Mouse (Mus musculus) forebrain, embryonic 13.5 days (tissue): ENCODE results near the gene Exoc4. TPM values are rescaled to one million over a fixed set of nuclear protein-coding genes. Genes with fewer than 3 reads are reported as not detected.
A peak's percentile ranks its signal among the peaks of the same experiment; 100 is the strongest.

Experiments
- ATAC-seq: fragments of 200-750 bp; cut with Nextera tagmentation; 2 replicates; pipeline ENCODE4 v1.8.0; 2017
- H3K27ac ChIP-seq: fragments of 300-500 bp; sonication (generic); 2 replicates; pipeline ENCODE4 v1.5.1; 2015; ENCODE audit warnings: inconsistent platforms, mild to moderate bottlenecking, moderate library complexity
- H3K27me3 ChIP-seq: fragments of 300-500 bp; sonication (generic); 2 replicates; pipeline ENCODE4 v1.6.1; 2015; ENCODE audit warnings: mild to moderate bottlenecking, inconsistent platforms
- H3K36me3 ChIP-seq: fragments of 300-500 bp; sonication (generic); 2 replicates; pipeline ENCODE4 v1.6.1; 2015; ENCODE audit warnings: mild to moderate bottlenecking, inconsistent platforms; ENCODE audit not compliant: poor library complexity, severe bottlenecking
- H3K4me1 ChIP-seq: fragments of 300-500 bp; sonication (generic); 2 replicates; pipeline ENCODE4 v1.6.1; 2015; ENCODE audit warnings: inconsistent platforms
- H3K4me2 ChIP-seq: fragments of 300-500 bp; sonication (generic); 2 replicates; pipeline ENCODE4 v1.6.1; 2015; ENCODE audit warnings: inconsistent platforms, mild to moderate bottlenecking, moderate library complexity
- H3K4me3 ChIP-seq: fragments of 300-500 bp; sonication (generic); 2 replicates; pipeline ENCODE4 v1.5.1; 2015; ENCODE audit warnings: mild to moderate bottlenecking, inconsistent platforms
- H3K9ac ChIP-seq: fragments of 300-500 bp; sonication (generic); 2 replicates; pipeline ENCODE4 v1.6.1; 2015; ENCODE audit warnings: mild to moderate bottlenecking, inconsistent platforms
- H3K9me3 ChIP-seq: fragments of 300-500 bp; sonication (generic); replicated peaks from 2 replicates; pipeline ENCODE4 v1.6.1; 2016; ENCODE audit warnings: inconsistent platforms
- WGBS: fragments of 180-500 bp; shearing (Covaris S2); methylation state at CpG from one replicate; pipeline ENCODE4 v1.1.7; 2015; 5-methylcytosine and 5-hydroxymethylcytosine counted together
- polyA plus RNA-seq: library from polyadenylated mRNA; unstranded; fragments of >200 nt; fragmentation: Nextera tagmentation; extraction: Ambion mirVana; gene quantifications from 2 replicates; pipeline ENCODE4 v1.2.1, GENCODE M21; 2015

Gene Exoc4
- polyA plus RNA-seq, 1 experiment from 2014 or later: 56.6 TPM

GRCm38 (mm10) chr6:33976576-33976975 lies 727.7 kb downstream of the Exoc4 start:
- no peak for ATAC-seq
- no peak overlapping the region for H3K9ac ChIP-seq
- H3K9me3 ChIP-seq: no peaks in the 10 kb centered on the region
- 0 out of 2 replicates have a peak, but pooled peaks cover 3% of the 10 kb centered on the region for H3K27me3 ChIP-seq
- no peak overlapping the region for H3K4me3 ChIP-seq
- peaks cover 23% of the 10 kb centered on the region for H3K4me1 ChIP-seq
- H3K27ac ChIP-seq: no peak overlapping the region
- 56% methylated on average over 10 of the region's 10 CpGs for WGBS
- no peak overlapping the region for H3K4me2 ChIP-seq
- H3K36me3 ChIP-seq: peaks cover 12% of the 10 kb centered on the region; the same call in 1 of the 2 replicates

GRCm38 (mm10) chr6:33977448-33977847 lies 728.6 kb downstream of the Exoc4 start:
- Histone ChIP-seq H3K4me2 (peak overlapping the region; percentile 20), H3K9ac (peak overlapping the region; percentile 13), H3K27me3 (0 out of 2 replicates have a peak, but pooled peaks cover 3% of the 10 kb centered on the region), H3K4me3 (no peak overlapping the region), H3K27ac (peak overlapping the region; percentile 40; the same call in 1 of the 2 replicates), H3K36me3 (peaks cover 9% of the 10 kb centered on the region; the same call in 1 of the 2 replicates), H3K9me3 (no peaks in the 10 kb centered on the region), H3K4me1 (peaks cover 23% of the 10 kb centered on the region)
- ATAC-seq: peak; percentile 41; the same call in 1 of the 2 replicates
- 17% methylated on average over 4 of the region's 4 CpGs for WGBS

GRCm38 (mm10) chr6:33977880-33978279 lies 729.0 kb downstream of the Exoc4 start:
- Histone ChIP-seq H3K4me1 (peaks cover 23% of the 10 kb centered on the region), H3K27me3 (0 out of 2 replicates have a peak, but pooled peaks cover 3% of the 10 kb centered on the region), H3K9ac (no peak overlapping the region), H3K9me3 (no peaks in the 10 kb centered on the region), H3K4me3 (no peak overlapping the region), H3K27ac (0 out of 2 replicates have a peak overlapping the region, but pooled peaks have one; percentile 40), H3K4me2 (0 out of 2 replicates have a peak overlapping the region, but pooled peaks have one; percentile 20), H3K36me3 (peaks cover 7% of the 10 kb centered on the region; the same call in 1 of the 2 replicates)
- WGBS: 26% methylated on average over 9 of the region's 9 CpGs
- peak; percentile 48; the same call in 1 of the 2 replicates for ATAC-seq

- peaks cover 15% of the 10 kb centered on the region for H3K4me1 ChIP-seq
- H3K27me3 ChIP-seq: no peaks in the 10 kb centered on the region
- 79% methylated on average over 9 of the region's 9 CpGs for WGBS
- H3K4me3 ChIP-seq: no peak overlapping the region
- H3K9ac ChIP-seq: no peak overlapping the region
- ATAC-seq: no peak
- H3K9me3 ChIP-seq: no peaks in the 10 kb centered on the region
- H3K4me2 ChIP-seq: no peak overlapping the region
- no peak overlapping the region; the same call in 1 of the 2 replicates for H3K27ac ChIP-seq
- no peaks in the 10 kb centered on the region for H3K36me3 ChIP-seq
Measured at GRCm38 (mm10) chr6:33982709-33983108, 733.8 kb downstream of the Exoc4 start.

GRCm38 (mm10) chr6:33987132-33987531 lies 738.2 kb downstream of the Exoc4 start:
- no peaks in the 10 kb centered on the region for H3K36me3 ChIP-seq
- 67% methylated on average over 5 of the region's 5 CpGs for WGBS
- ATAC-seq: no peak
- no peak overlapping the region for H3K27ac ChIP-seq
- peaks cover 12% of the 10 kb centered on the region for H3K4me1 ChIP-seq
- H3K4me3 ChIP-seq: no peak overlapping the region
- H3K9me3 ChIP-seq: no peaks in the 10 kb centered on the region
- no peaks in the 10 kb centered on the region for H3K27me3 ChIP-seq
- H3K9ac ChIP-seq: no peak overlapping the region
- no peak overlapping the region for H3K4me2 ChIP-seq

GRCm38 (mm10) chr6:33992213-33993034 lies 743.5 kb downstream of the Exoc4 start:
- no peaks in the 10 kb centered on the region for H3K27me3 ChIP-seq
- peaks cover 11% of the 10 kb centered on the region for H3K4me1 ChIP-seq
- WGBS: 20% methylated on average over 24 of the region's 24 CpGs
- no peak overlapping the region for H3K4me3 ChIP-seq
- H3K27ac ChIP-seq: peak overlapping the region; percentile 65
- H3K9ac ChIP-seq: no peak overlapping the region
- H3K4me2 ChIP-seq: peak overlapping the region; percentile 36
- peak; percentile 86 for ATAC-seq
- H3K9me3 ChIP-seq: no peaks in the 10 kb centered on the region
- H3K36me3 ChIP-seq: no peaks in the 10 kb centered on the region

- Histone ChIP-seq H3K9me3 (no peaks in the 10 kb centered on the region), H3K4me2 (no peak overlapping the region), H3K4me3 (no peak overlapping the region), H3K4me1 (peaks cover 11% of the 10 kb centered on the region), H3K27me3 (no peaks in the 10 kb centered on the region), H3K27ac (no peak overlapping the region), H3K9ac (no peak overlapping the region), H3K36me3 (no peaks in the 10 kb centered on the region)
- ATAC-seq: no peak
- 74% methylated on average over 6 of the region's 6 CpGs for WGBS
Measured at GRCm38 (mm10) chr6:33993842-33994241, 745.0 kb downstream of the Exoc4 start.

- Histone ChIP-seq H3K27ac (no peak overlapping the region), H3K36me3 (no peaks in the 10 kb centered on the region), H3K4me1 (0 out of 2 replicates have a peak, but pooled peaks cover 9% of the 10 kb centered on the region), H3K9me3 (no peaks in the 10 kb centered on the region), H3K9ac (no peak overlapping the region), H3K4me2 (no peak overlapping the region), H3K4me3 (no peak overlapping the region), H3K27me3 (no peaks in the 10 kb centered on the region)
- 49% methylated on average over 4 of the region's 4 CpGs for WGBS
- no peak for ATAC-seq
Measured at GRCm38 (mm10) chr6:33998590-33998989, 749.7 kb downstream of the Exoc4 start.

- Histone ChIP-seq H3K9me3 (no peaks in the 10 kb centered on the region), H3K4me3 (no peak overlapping the region), H3K9ac (no peak overlapping the region), H3K4me1 (0 out of 2 replicates have a peak, but pooled peaks cover 9% of the 10 kb centered on the region), H3K27ac (no peak overlapping the region), H3K4me2 (no peak overlapping the region), H3K27me3 (no peaks in the 10 kb centered on the region), H3K36me3 (no peaks in the 10 kb centered on the region)
- no peak; the same call in 1 of the 2 replicates for ATAC-seq
- WGBS: 5% methylated on average over 7 of the region's 7 CpGs
Measured at GRCm38 (mm10) chr6:33999530-33999929, 750.6 kb downstream of the Exoc4 start.

GRCm38 (mm10) chr6:34000644-34001043 lies 751.8 kb downstream of the Exoc4 start:
- H3K36me3 ChIP-seq: no peaks in the 10 kb centered on the region
- H3K27me3 ChIP-seq: no peaks in the 10 kb centered on the region
- WGBS: 85% methylated on average over 7 of the region's 7 CpGs
- H3K4me2 ChIP-seq: no peak overlapping the region
- no peak overlapping the region for H3K27ac ChIP-seq
- no peaks in the 10 kb centered on the region for H3K9me3 ChIP-seq
- no peak overlapping the region for H3K9ac ChIP-seq
- H3K4me3 ChIP-seq: no peak overlapping the region
- 0 out of 2 replicates have a peak, but pooled peaks cover 9% of the 10 kb centered on the region for H3K4me1 ChIP-seq
- no peak for ATAC-seq

GRCm38 (mm10) chr6:34003033-34003432 lies 754.1 kb downstream of the Exoc4 start:
- Histone ChIP-seq H3K27me3 (no peaks in the 10 kb centered on the region), H3K4me2 (no peak overlapping the region), H3K9ac (no peak overlapping the region), H3K4me1 (peaks cover 16% of the 10 kb centered on the region; the same call in 1 of the 2 replicates), H3K36me3 (no peaks in the 10 kb centered on the region), H3K27ac (no peak overlapping the region), H3K4me3 (no peak overlapping the region), H3K9me3 (no peaks in the 10 kb centered on the region)
- ATAC-seq: no peak
- 14% methylated on average over 1 of the region's 1 CpGs for WGBS

GRCm38 (mm10) chr6:34013469-34013868 lies 764.6 kb downstream of the Exoc4 start:
- no peaks in the 10 kb centered on the region for H3K36me3 ChIP-seq
- no peak overlapping the region for H3K9ac ChIP-seq
- H3K4me3 ChIP-seq: no peak overlapping the region
- peaks cover 11% of the 10 kb centered on the region; the same call in 1 of the 2 replicates for H3K4me1 ChIP-seq
- no peaks in the 10 kb centered on the region for H3K27me3 ChIP-seq
- ATAC-seq: 0 out of 2 replicates have a peak, but pooled peaks have one; percentile 27
- 0 out of 2 replicates have a peak, but pooled peaks cover 6% of the 10 kb centered on the region for H3K9me3 ChIP-seq
- peak overlapping the region; percentile 27 for H3K27ac ChIP-seq
- no peak overlapping the region for H3K4me2 ChIP-seq
- 59% methylated on average over 6 of the region's 6 CpGs for WGBS
